Mouse (Mus musculus) yolk sac, embryonic 10.5 days (tissue): ENCODE results near the gene Mgmt.

ENCODE experiments used
- DNase-seq: peaks from one replicate; pipeline ENCODE4 v3.0.0-alpha.2; 2017; ENCODE audit warnings: low spot score

Mgmt gene

GRCm38 (mm10) chr7:137061109-137061508 lies 166.7 kb downstream of the Mgmt start:
- DNase-seq, result no peak

GRCm38 (mm10) chr7:137064255-137064654 lies 169.8 kb downstream of the Mgmt start:
- no peak for DNase-seq

- no peak for DNase-seq
Measured at GRCm38 (mm10) chr7:137065408-137065807, 171.0 kb downstream of the Mgmt start.

- DNase-seq, result no peak
Measured at GRCm38 (mm10) chr7:137066211-137066610, 171.8 kb downstream of the Mgmt start.

GRCm38 (mm10) chr7:137066997-137067396 lies 172.6 kb downstream of the Mgmt start:
- no peak for DNase-seq

- no peak for DNase-seq
Measured at GRCm38 (mm10) chr7:137067758-137068157, 173.3 kb downstream of the Mgmt start.

GRCm38 (mm10) chr7:137068796-137069195 lies 174.4 kb downstream of the Mgmt start:
- DNase-seq, result no peak

- no peak for DNase-seq
Measured at GRCm38 (mm10) chr7:137069768-137070167, 175.4 kb downstream of the Mgmt start.

GRCm38 (mm10) chr7:137071346-137071745 lies 176.9 kb downstream of the Mgmt start:
- DNase-seq, result no peak

- DNase-seq, result no peak
Measured at GRCm38 (mm10) chr7:137073878-137074277, 179.5 kb downstream of the Mgmt start.

GRCm38 (mm10) chr7:137074324-137074723 lies 179.9 kb downstream of the Mgmt start:
- DNase-seq, result no peak

GRCm38 (mm10) chr7:137075301-137075700 lies 180.9 kb downstream of the Mgmt start:
- DNase-seq, result no peak

- no peak for DNase-seq
Measured at GRCm38 (mm10) chr7:137080171-137080570, 185.8 kb downstream of the Mgmt start.

GRCm38 (mm10) chr7:137082171-137082570 lies 187.8 kb downstream of the Mgmt start:
- no peak for DNase-seq

- no peak for DNase-seq
Measured at GRCm38 (mm10) chr7:137084651-137085050, 190.2 kb downstream of the Mgmt start.

- DNase-seq, result no peak
Measured at GRCm38 (mm10) chr7:137085969-137086606, 191.7 kb downstream of the Mgmt start.

- DNase-seq, result no peak
Measured at GRCm38 (mm10) chr7:137087136-137087535, 192.7 kb downstream of the Mgmt start.

GRCm38 (mm10) chr7:137088141-137088540 lies 193.7 kb downstream of the Mgmt start:
- DNase-seq, result no peak

- no peak for DNase-seq
Measured at GRCm38 (mm10) chr7:137094551-137094950, 200.1 kb downstream of the Mgmt start.

- DNase-seq, result no peak
Measured at GRCm38 (mm10) chr7:137095702-137096101, 201.3 kb downstream of the Mgmt start.

- DNase-seq, result no peak
Measured at GRCm38 (mm10) chr7:137099766-137100165, 205.4 kb downstream of the Mgmt start.

GRCm38 (mm10) chr7:137102606-137103195 lies 208.3 kb downstream of the Mgmt start:
- DNase-seq, result no peak

GRCm38 (mm10) chr7:137112101-137112500 lies 217.7 kb downstream of the Mgmt start:
- DNase-seq, result no peak

- peak; percentile 9 for DNase-seq
Measured at GRCm38 (mm10) chr7:137116246-137116645, 221.8 kb downstream of the Mgmt start.
